Mouse (Mus musculus) stomach, embryonic 14.5 days (tissue): ENCODE measurements around the gene Gm16405. TPM values are rescaled to one million over a fixed set of nuclear protein-coding genes. Genes with fewer than 3 reads are reported as not detected.
"Not testable (repeated sequence)": the region's sequence is repeated elsewhere in the genome, so short reads cannot be mapped to it uniquely, and the experiment has no call there.

ENCODE experiments used
- ATAC-seq: fragments of 200-750 bp; cut with Nextera tagmentation; 2 replicates; pipeline ENCODE4 v1.8.0; 2017; ENCODE audit warnings: low read depth, moderate TSS enrichment; ENCODE audit not compliant: insufficient number of reproducible peaks, insufficient read depth, low FRiP score
- H3K27ac ChIP-seq: fragments of 300-500 bp; sonication (generic); 2 replicates; pipeline ENCODE4 v1.5.1; 2014; ENCODE audit warnings: mild to moderate bottlenecking, low read length, moderate library complexity, mixed read lengths
- H3K27me3 ChIP-seq: fragments of 300-500 bp; sonication (generic); 2 replicates; pipeline ENCODE4 v1.6.1; 2014; ENCODE audit warnings: low read length, control low read depth, mixed read lengths; ENCODE audit not compliant: control insufficient read depth, insufficient read depth
- H3K36me3 ChIP-seq: fragments of 300-500 bp; sonication (generic); 2 replicates; pipeline ENCODE4 v1.6.1; 2014; ENCODE audit warnings: mild to moderate bottlenecking, control low read depth, low read length, moderate library complexity, mixed read lengths; ENCODE audit not compliant: control insufficient read depth, insufficient read depth
- H3K4me1 ChIP-seq: fragments of 300-500 bp; sonication (generic); 2 replicates; pipeline ENCODE4 v1.6.1; 2014; ENCODE audit warnings: low read length, control low read depth, mixed read lengths; ENCODE audit not compliant: control insufficient read depth, insufficient read depth
- H3K4me2 ChIP-seq: fragments of 300-500 bp; sonication (generic); replicated peaks from 2 replicates; pipeline ENCODE4 v1.6.1; 2014; ENCODE audit warnings: low read depth, low read length, control low read depth
- H3K4me3 ChIP-seq: fragments of 300-500 bp; sonication (generic); 2 replicates; pipeline ENCODE4 v1.5.1; 2014; ENCODE audit warnings: low read depth, low read length, control low read depth
- H3K9ac ChIP-seq: fragments of 300-500 bp; sonication (generic); replicated peaks from 2 replicates; pipeline ENCODE4 v1.6.1; 2014; ENCODE audit warnings: low read depth, mild to moderate bottlenecking, control low read depth, low read length, moderate library complexity, mixed read lengths
- H3K9me3 ChIP-seq: fragments of 300-500 bp; sonication (generic); 2 replicates; pipeline ENCODE4 v1.6.1; 2016; ENCODE audit warnings: low read depth, low read length, control low read depth; ENCODE audit not compliant: control insufficient read depth
- WGBS: fragments of 180-500 bp; shearing (Covaris S2); extraction: QIAGEN DNeasy Blood & Tissue Kit; methylation state at CpG from one replicate; pipeline ENCODE4 v1.1.7; 2014; 5-methylcytosine and 5-hydroxymethylcytosine counted together
- polyA plus RNA-seq: library from polyadenylated mRNA; unstranded; fragments of >200 nt; fragmentation: Nextera tagmentation; extraction: Ambion mirVana; gene quantifications from 2 replicates; pipeline ENCODE4 v1.2.1, GENCODE M21; 2014

The Gm16405 gene
- not detected in 2 replicates for polyA plus RNA-seq

DNA sequence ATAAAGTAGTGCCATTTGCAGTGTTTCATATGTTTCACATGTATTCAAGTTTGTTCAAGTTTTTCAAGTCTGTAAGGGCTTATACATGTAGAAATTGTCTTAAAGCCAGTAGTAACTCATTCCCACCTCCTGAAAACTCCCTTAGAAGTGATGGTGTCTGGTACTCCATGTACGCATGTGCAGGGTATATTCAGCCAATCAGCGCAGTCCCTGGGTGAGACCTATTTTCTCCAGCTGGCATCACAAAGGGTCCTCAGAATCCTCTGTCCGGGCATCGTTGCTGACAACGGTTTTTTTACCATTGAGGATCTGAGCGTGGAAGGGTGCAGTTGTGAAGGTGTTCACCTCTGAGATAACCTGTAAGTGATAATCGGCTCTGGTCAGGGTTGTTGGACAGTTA, at the start of gene Gm16405:
TSS of gene Gm16405 (plus strand) at position 301 of the 400 bp plus-strand sequence.
- not testable (repeated sequence) for H3K27ac ChIP-seq, H3K9ac ChIP-seq, ATAC-seq, H3K9me3 ChIP-seq, H3K27me3 ChIP-seq, H3K4me1 ChIP-seq, H3K4me2 ChIP-seq, H3K36me3 ChIP-seq, H3K4me3 ChIP-seq
- no CpG with 5 or more reads among the region's 7 CpGs for WGBS

Other genes starting within 250 kb of the Gm16405 start
- not detected in 2 replicates for gene Gm16430, start 91.0 kb downstream of the Gm16405 start, polyA plus RNA-seq